Mouse (Mus musculus) CH12.LX (cell line): ENCODE data around the gene Hoxa13.

Experiments
- NRF1 ChIP-seq: IDR thresholded peaks from 2 replicates; pipeline ENCODE4 v1.6.1; 2014; ENCODE audit warnings: low read depth, mild to moderate bottlenecking, inconsistent platforms, low read length, improper control_type of control experiment, moderate library complexity
- POLR2A ChIP-seq: IDR thresholded peaks from 2 replicates; pipeline ENCODE4 v1.6.1; 2011; ENCODE audit warnings: low read depth, mild to moderate bottlenecking, improper control_type of control experiment, low read length

- TF ChIP-seq POLR2A, result no peak
- TF ChIP-seq NRF1, result no peak
Measured at GRCm38 (mm10) chr6:52215070-52215469, 45.6 kb downstream of the Hoxa13 start.
